In genomic region chr19:22552179-22552578, GRCm38 (mm10) we compare ENCODE assay signal across 9 mouse cellular contexts.
A peak's percentile ranks its signal among the peaks of the same experiment; 100 is the strongest.
DNase-seq lines count a peak whose midpoint lies in the region; ATAC-seq and TF ChIP-seq lines count a peak whose summit lies in the region.
"Had no signal": no experiment of that assay in that cellular context is flagged by ENCODE, and none has a peak within 500 bp of the region (broad histone marks: within the 10 kb centered on the region; RNA-seq: fewer than 3 reads in every experiment).

No protein-coding gene starts in this region.

- H3K4me2 ChIP-seq in forebrain, embryonic 13.5 days, result no peak overlapping the region
- no peak overlapping the region for H3K4me2 ChIP-seq in midbrain, embryonic 16.5 days (ENCODE audit: low read length)
- H3K4me2 ChIP-seq: embryonic facial prominence, embryonic 15.5 days had no signal

- 20% methylated on average over 5 of the region's 5 CpGs for WGBS in thymus, adult 2 months
- 27% methylated on average over 5 of the region's 5 CpGs for WGBS in forebrain, embryonic 13.5 days
- 25% methylated on average over 5 of the region's 5 CpGs for WGBS in kidney, adult 2 months
- 24% methylated on average over 5 of the region's 5 CpGs for WGBS in midbrain, embryonic 16.5 days

- H3K9ac ChIP-seq in forebrain, embryonic 13.5 days, result no peak overlapping the region
- no peak overlapping the region for H3K9ac ChIP-seq in midbrain, embryonic 16.5 days (ENCODE audit: low read depth, low read length)
- H3K9ac ChIP-seq: embryonic facial prominence, embryonic 15.5 days had no signal

- no peak overlapping the region for H3K4me3 ChIP-seq in thymus, adult 2 months (ENCODE audit: control insufficient read depth, insufficient read depth, low read length)
- no peak overlapping the region for H3K4me3 ChIP-seq in forebrain, embryonic 13.5 days
- H3K4me3 ChIP-seq in kidney, adult 2 months (ENCODE audit: insufficient read depth, low read depth, low read length), result no peak overlapping the region
- H3K4me3 ChIP-seq in midbrain, embryonic 16.5 days (ENCODE audit: low read depth, low read length), result no peak overlapping the region
- H3K4me3 ChIP-seq: embryonic facial prominence, embryonic 15.5 days had no signal

- ATAC-seq in cerebellum, adult (ENCODE audit: insufficient number of reproducible peaks, low FRiP score, low TSS enrichment), result peak; percentile 45; the same call in 1 of the 2 replicates
- peak; percentile 72; the same call in 1 of the 2 replicates for ATAC-seq in forebrain, embryonic 13.5 days
- 0 out of 2 replicates have a peak, but pooled peaks have one; percentile 50 for ATAC-seq in midbrain, embryonic 16.5 days

- H3K9me3 ChIP-seq in forebrain, embryonic 13.5 days (replicated peaks), result no peaks in the 10 kb centered on the region
- no peaks in the 10 kb centered on the region for H3K9me3 ChIP-seq in midbrain, embryonic 16.5 days (replicated peaks; ENCODE audit: control insufficient read depth, low read length, poor library complexity, severe bottlenecking)
- H3K9me3 ChIP-seq: embryonic facial prominence, embryonic 15.5 days had no signal

- no peak overlapping the region for H3K27ac ChIP-seq in thymus, adult 2 months (ENCODE audit: control insufficient read depth, insufficient read depth, low read length)
- no peak overlapping the region for H3K27ac ChIP-seq in forebrain, embryonic 13.5 days
- no peak overlapping the region for H3K27ac ChIP-seq in kidney, adult 2 months (ENCODE audit: insufficient read depth, low read depth, low read length)
- H3K27ac ChIP-seq in midbrain, embryonic 16.5 days (ENCODE audit: low read length), result no peak overlapping the region
- H3K27ac ChIP-seq: embryonic facial prominence, embryonic 15.5 days had no signal

- H3K27me3 ChIP-seq in thymus, adult 2 months (ENCODE audit: control insufficient read depth, insufficient read depth, low read length), result no peaks in the 10 kb centered on the region
- peaks cover 25% of the 10 kb centered on the region for H3K27me3 ChIP-seq in forebrain, embryonic 13.5 days
- H3K27me3 ChIP-seq in kidney, adult 2 months (replicated peaks; ENCODE audit: control insufficient read depth, insufficient read depth, low read length), result 0 out of 2 replicates have a peak, but pooled peaks cover 1% of the 10 kb centered on the region
- no peaks in the 10 kb centered on the region for H3K27me3 ChIP-seq in midbrain, embryonic 16.5 days (ENCODE audit: control insufficient read depth, insufficient read depth, low read depth, low read length)
- H3K27me3 ChIP-seq: embryonic facial prominence, embryonic 15.5 days had no signal

- TF ChIP-seq CTCF in thymus, adult 2 months (IDR thresholded peaks at IDR 0.05; ENCODE audit: borderline replicate concordance, control insufficient read depth, extremely low read depth, insufficient read depth, low read length, poor library complexity), result no peak
- TF ChIP-seq CTCF in kidney, adult 2 months (conservative IDR thresholded peaks at IDR 0.05; ENCODE audit: insufficient read depth, insufficient read length, low read depth, low read length), result peak; percentile 71

- DNase-seq in thymus, adult 2 months, result peak; percentile 21
- no peak for DNase-seq in thymus, adult 18-20 months
- DNase-seq in kidney, adult 2 months, result peak; percentile 58
- DNase-seq in left cerebral cortex, postnatal 4 days, result peak; percentile 69
- peak; percentile 29 for DNase-seq in testis, postnatal 14 days (ENCODE audit: low spot score)

- H3K4me1 ChIP-seq in thymus, adult 2 months (replicated peaks; ENCODE audit: control insufficient read depth, insufficient read depth, low read length), result no peaks in the 10 kb centered on the region
- H3K4me1 ChIP-seq in forebrain, embryonic 13.5 days, result peaks cover 18% of the 10 kb centered on the region
- no peaks in the 10 kb centered on the region for H3K4me1 ChIP-seq in kidney, adult 2 months (ENCODE audit: control insufficient read depth, insufficient read depth, low read length)
- peaks cover 15% of the 10 kb centered on the region for H3K4me1 ChIP-seq in midbrain, embryonic 16.5 days (ENCODE audit: control insufficient read depth, insufficient read depth, low read length)

- no peak for TF ChIP-seq POLR2A in thymus, adult 2 months (IDR thresholded peaks at IDR 0.05; ENCODE audit: control insufficient read depth, extremely low read depth, insufficient read depth, low read length, poor library complexity)
- TF ChIP-seq POLR2A in kidney, adult 2 months (IDR thresholded peaks at IDR 0.05; ENCODE audit: low read depth, low read length), result no peak

- intact Hi-C loops in left cerebral cortex, postnatal 4 days (cut with DNase I), result loop anchor here (10.0 kb wide), 1 partner anchor 333 kb away; no protein-coding TSS in a partner anchor

- no peaks in the 10 kb centered on the region for H3K36me3 ChIP-seq in thymus, adult 2 months (ENCODE audit: control insufficient read depth, insufficient read depth, low read length)
- no peaks in the 10 kb centered on the region for H3K36me3 ChIP-seq in forebrain, embryonic 13.5 days (ENCODE audit: poor library complexity, severe bottlenecking)
- H3K36me3 ChIP-seq in kidney, adult 2 months (ENCODE audit: control insufficient read depth, insufficient read depth, low read length), result no peaks in the 10 kb centered on the region
- no peaks in the 10 kb centered on the region for H3K36me3 ChIP-seq in midbrain, embryonic 16.5 days (ENCODE audit: control insufficient read depth, insufficient read depth, low read length)
- H3K36me3 ChIP-seq: embryonic facial prominence, embryonic 15.5 days had no signal

Comparison
In these comparisons a context has a peak if more than half of its experiments do, and no peak if none do; other contexts are left out.
1. DNase-seq: peak in thymus, adult 2 months (single experiment), kidney, adult 2 months (single experiment), left cerebral cortex, postnatal 4 days (single experiment) and testis, postnatal 14 days (single experiment); none in thymus, adult 18-20 months (0 of 2).
2. Peak in every context shown above with its lines, with median percentiles within 50 percentile points of each other: ATAC-seq.